Comparison of ENCODE assay signal across 11 mouse cellular contexts in genomic region chr11:94163005-94163767, GRCm38 (mm10). TPM values are rescaled to one million over a fixed set of nuclear protein-coding genes. Genes with fewer than 3 reads are reported as not detected.
DNase-seq lines count a peak whose midpoint lies in the region; ATAC-seq and TF ChIP-seq lines count a peak whose summit lies in the region.
"Had no signal": no experiment of that assay in that cellular context is flagged by ENCODE, and none has a peak within 500 bp of the region (broad histone marks: within the 10 kb centered on the region; RNA-seq: fewer than 3 reads in every experiment).

No protein-coding gene starts in this region.

- ATAC-seq in hindbrain, embryonic 13.5 days (ENCODE audit: low FRiP score) = no peak
- no peak for ATAC-seq in hindbrain, postnatal 0 days
- no peak for ATAC-seq in stomach, embryonic 16.5 days (ENCODE audit: insufficient read depth, low FRiP score)
- ATAC-seq in CD4-positive, CD25-positive, alpha-beta regulatory T cell, adult 4 months = no peak

- no peak for DNase-seq in hindbrain, postnatal 0 days (ENCODE audit: low spot score)
- peak; percentile 41 for DNase-seq in urinary bladder, postnatal 14 days (ENCODE audit: low spot score)
- DNase-seq in urinary bladder, adult 2 months (ENCODE audit: low spot score) = no peak
- peak; percentile 82 for DNase-seq in adrenal gland, adult 8-10 months
- DNase-seq in spleen, postnatal 10 days (ENCODE audit: low spot score in 2 of 2) = no peak
- DNase-seq: cerebellum, postnatal 25 days had no signal

- 57% methylated on average over 9 of the region's 9 CpGs for WGBS in hindbrain, embryonic 13.5 days
- 46% methylated on average over 9 of the region's 9 CpGs for WGBS in hindbrain, postnatal 0 days
- 65% methylated on average over 9 of the region's 9 CpGs for WGBS in stomach, embryonic 16.5 days

- H3K27me3 ChIP-seq in hindbrain, embryonic 13.5 days = no peaks in the 10 kb centered on the region
- H3K27me3 ChIP-seq in hindbrain, postnatal 0 days (ENCODE audit: insufficient read depth, low read length) = no peaks in the 10 kb centered on the region
- H3K27me3 ChIP-seq in stomach, embryonic 16.5 days (ENCODE audit: control insufficient read depth, insufficient read depth, low read length) = no peaks in the 10 kb centered on the region
- H3K27me3 ChIP-seq: embryonic facial prominence, embryonic 13.5 days; limb, embryonic 15.5 days had no signal

- no peaks in the 10 kb centered on the region for H3K9me3 ChIP-seq in hindbrain, embryonic 13.5 days
- no peaks in the 10 kb centered on the region for H3K9me3 ChIP-seq in hindbrain, postnatal 0 days (ENCODE audit: low read length)
- no peaks in the 10 kb centered on the region for H3K9me3 ChIP-seq in stomach, embryonic 16.5 days (replicated peaks; ENCODE audit: control insufficient read depth, low read length)
- H3K9me3 ChIP-seq: embryonic facial prominence, embryonic 13.5 days; limb, embryonic 15.5 days had no signal

- no peak overlapping the region; the same call in 1 of the 2 replicates for H3K9ac ChIP-seq in hindbrain, embryonic 13.5 days
- no peak overlapping the region for H3K9ac ChIP-seq in hindbrain, postnatal 0 days (replicated peaks; ENCODE audit: low read length)
- no peak overlapping the region for H3K9ac ChIP-seq in stomach, embryonic 16.5 days (ENCODE audit: low read length)
- H3K9ac ChIP-seq: embryonic facial prominence, embryonic 13.5 days; limb, embryonic 15.5 days had no signal

- 0 out of 2 replicates have a peak overlapping the region, but pooled peaks have one; percentile 9 for H3K27ac ChIP-seq in hindbrain, embryonic 13.5 days
- no peak overlapping the region for H3K27ac ChIP-seq in hindbrain, postnatal 0 days
- peak overlapping the region; percentile 56; the same call in 1 of the 2 replicates for H3K27ac ChIP-seq in stomach, embryonic 16.5 days (ENCODE audit: low read length)
- H3K27ac ChIP-seq: embryonic facial prominence, embryonic 13.5 days; limb, embryonic 15.5 days had no signal

- no peak overlapping the region for H3K4me2 ChIP-seq in hindbrain, embryonic 13.5 days
- no peak overlapping the region for H3K4me2 ChIP-seq in hindbrain, postnatal 0 days (ENCODE audit: low read depth, low read length)
- H3K4me2 ChIP-seq in stomach, embryonic 16.5 days (ENCODE audit: low read depth, low read length) = no peak overlapping the region
- H3K4me2 ChIP-seq: embryonic facial prominence, embryonic 13.5 days; limb, embryonic 15.5 days had no signal

- TF ChIP-seq CTCF in hindbrain, postnatal 0 days (IDR thresholded peaks at IDR 0.05; ENCODE audit: low read depth) = no peak

- no peak overlapping the region for H3K4me3 ChIP-seq in hindbrain, embryonic 13.5 days
- H3K4me3 ChIP-seq in hindbrain, postnatal 0 days (ENCODE audit: low read length) = no peak overlapping the region
- no peak overlapping the region for H3K4me3 ChIP-seq in stomach, embryonic 16.5 days (replicated peaks; ENCODE audit: low read length)
- H3K4me3 ChIP-seq: embryonic facial prominence, embryonic 13.5 days; limb, embryonic 15.5 days had no signal

- peaks cover 54% of the 10 kb centered on the region for H3K4me1 ChIP-seq in hindbrain, embryonic 13.5 days (replicated peaks)
- peaks cover 37% of the 10 kb centered on the region for H3K4me1 ChIP-seq in hindbrain, postnatal 0 days (ENCODE audit: insufficient read depth, low read length)
- H3K4me1 ChIP-seq in stomach, embryonic 16.5 days (ENCODE audit: control insufficient read depth, insufficient read depth, low read length) = peaks cover 39% of the 10 kb centered on the region

- no peaks in the 10 kb centered on the region for H3K36me3 ChIP-seq in hindbrain, embryonic 13.5 days
- H3K36me3 ChIP-seq in hindbrain, postnatal 0 days (ENCODE audit: insufficient read depth, low read length) = no peaks in the 10 kb centered on the region
- no peaks in the 10 kb centered on the region for H3K36me3 ChIP-seq in stomach, embryonic 16.5 days (ENCODE audit: control insufficient read depth, insufficient read depth, low read length)
- H3K36me3 ChIP-seq: embryonic facial prominence, embryonic 13.5 days; limb, embryonic 15.5 days had no signal

RNA-seq across cellular contexts. Expression of gene Tob1, which starts 48.1 kb away (rescaled TPM):
- polyA plus RNA-seq in hindbrain, embryonic 13.5 days (2015; fragmentation: Nextera tagmentation; extraction: Ambion mirVana) = 32.3 and 36.0 TPM in 2 replicates
- 13.2 and 20.1 TPM in 2 replicates for total RNA-seq in hindbrain, postnatal 0 days (2014; rRNA removed)
- 33.9 and 34.8 TPM in 2 replicates for polyA plus RNA-seq in hindbrain, postnatal 0 days (2015; fragmentation: Nextera tagmentation; extraction: Ambion mirVana)
- polyA plus RNA-seq in urinary bladder, adult 2 months (2012; rRNA removed) = 36.6 and 36.9 TPM in 2 replicates
- 100 to 1,000 TPM; 162 to 301 (median 191) TPM for total RNA-seq in adrenal gland, adult 8-10 months (2022)
- 35.9 and 42.3 TPM in 2 replicates for polyA plus RNA-seq in stomach, embryonic 16.5 days (2015; fragmentation: Nextera tagmentation; extraction: Ambion mirVana)
- polyA plus RNA-seq in CD4-positive, CD25-positive, alpha-beta regulatory T cell, adult 4 months (2017; shearing (Covaris generic)) = 1 to 10 TPM; 4.7 to 8.9 TPM

Comparison
In these comparisons a context has a peak if more than half of its experiments do, and no peak if none do; other contexts are left out.
1. DNase-seq: peak in urinary bladder, postnatal 14 days (single experiment) and adrenal gland, adult 8-10 months (single experiment); none in hindbrain, postnatal 0 days (single experiment), urinary bladder, adult 2 months (single experiment) and spleen, postnatal 10 days (0 of 2).